ENCODE assay signal across 8 mouse cellular contexts in genomic region chr2:119675831-119676230, GRCm38 (mm10). TPM values are rescaled to one million over a fixed set of nuclear protein-coding genes. Genes with fewer than 3 reads are reported as not detected.
DNase-seq lines count a peak whose midpoint lies in the region; ATAC-seq and TF ChIP-seq lines count a peak whose summit lies in the region.

No protein-coding gene starts in this region.

- H3K36me3 ChIP-seq in liver, adult 2 months (ENCODE audit: control insufficient read depth, insufficient read depth, low read length), result 0 out of 2 replicates have a peak, but pooled peaks cover 2% of the 10 kb centered on the region
- peaks cover 11% of the 10 kb centered on the region; the same call in 1 of the 2 replicates for H3K36me3 ChIP-seq in intestine, embryonic 14.5 days (ENCODE audit: control insufficient read depth, insufficient read depth, low read length)
- no peaks in the 10 kb centered on the region for H3K36me3 ChIP-seq in neural tube, embryonic 13.5 days

- WGBS in liver, adult 2 months, result 1% methylated on average over 5 of the region's 5 CpGs
- 3% methylated on average over 5 of the region's 5 CpGs for WGBS in intestine, embryonic 14.5 days
- WGBS in neural tube, embryonic 13.5 days, result 8% methylated on average over 5 of the region's 5 CpGs

- H3K9me3 ChIP-seq in intestine, embryonic 14.5 days (ENCODE audit: control insufficient read depth, low read length), result no peaks in the 10 kb centered on the region
- H3K9me3 ChIP-seq in neural tube, embryonic 13.5 days, result no peaks in the 10 kb centered on the region

- peak overlapping the region; percentile 55 for H3K4me2 ChIP-seq in intestine, embryonic 14.5 days (ENCODE audit: low read length)
- H3K4me2 ChIP-seq in neural tube, embryonic 13.5 days, result peak overlapping the region; percentile 93

- H3K4me1 ChIP-seq in liver, adult 2 months (ENCODE audit: control insufficient read depth, insufficient read depth, low read length), result peaks cover 3% of the 10 kb centered on the region; the same call in 1 of the 2 replicates
- peaks cover 12% of the 10 kb centered on the region; the same call in 1 of the 2 replicates for H3K4me1 ChIP-seq in intestine, embryonic 14.5 days (replicated peaks; ENCODE audit: control insufficient read depth, insufficient read depth, low read length)
- H3K4me1 ChIP-seq in neural tube, embryonic 13.5 days (replicated peaks), result peaks cover 33% of the 10 kb centered on the region

- H3K9ac ChIP-seq in liver, adult 2 months (ENCODE audit: low read depth, low read length), result peak overlapping the region; percentile 94; the same call in 1 of the 2 replicates
- H3K9ac ChIP-seq in intestine, embryonic 14.5 days (ENCODE audit: low read length), result peak overlapping the region; percentile 94
- peak overlapping the region; percentile 94 for H3K9ac ChIP-seq in neural tube, embryonic 13.5 days

- no peak for DNase-seq in liver, adult 2 months (ENCODE audit: extremely low read depth, low read depth, low spot score)
- no peak for DNase-seq in liver
- peak; percentile 26 for DNase-seq in c-Kit-positive CD71-positive TER-119-positive erythroid progenitor cells, embryonic 14.5 days (ENCODE audit: low spot score)
- no peak for DNase-seq in intestine, embryonic 14.5 days (ENCODE audit: low spot score)
- DNase-seq in kidney, postnatal 36 days, result no peak
- DNase-seq in right cerebral cortex, postnatal 14 days, result no peak

- no peak overlapping the region for H3K27ac ChIP-seq in liver, adult 2 months (replicated peaks; ENCODE audit: insufficient read depth, low read depth, low read length)
- no peak overlapping the region for H3K27ac ChIP-seq in intestine, embryonic 14.5 days (ENCODE audit: low read depth)
- H3K27ac ChIP-seq in neural tube, embryonic 13.5 days (replicated peaks), result no peak overlapping the region

- peak overlapping the region; percentile 78 for H3K4me3 ChIP-seq in liver, adult 2 months (ENCODE audit: insufficient read depth, low read depth, low read length)
- peak overlapping the region; percentile 100 for H3K4me3 ChIP-seq in intestine, embryonic 14.5 days (ENCODE audit: low read depth, low read length)
- peak overlapping the region; percentile 100 for H3K4me3 ChIP-seq in neural tube, embryonic 13.5 days

- no peak for TF ChIP-seq POLR2A in liver, adult 2 months (IDR thresholded peaks at IDR 0.05; ENCODE audit: extremely low read depth, insufficient read depth, low read length)

- no peak for ATAC-seq in intestine, embryonic 14.5 days (replicated peaks; ENCODE audit: low FRiP score, low TSS enrichment, low read depth)
- ATAC-seq in neural tube, embryonic 13.5 days (ENCODE audit: low read depth), result no peak
- no peak for ATAC-seq in monocyte, adult 5-6 weeks (replicated peaks; ENCODE audit: insufficient number of reproducible peaks, low FRiP score, low TSS enrichment, poor library complexity, severe bottlenecking)

- no peaks in the 10 kb centered on the region for H3K27me3 ChIP-seq in liver, adult 2 months (ENCODE audit: control insufficient read depth, insufficient read depth, low read length)
- no peaks in the 10 kb centered on the region for H3K27me3 ChIP-seq in intestine, embryonic 14.5 days (replicated peaks; ENCODE audit: control insufficient read depth, insufficient read depth, low read length)
- peaks cover 12% of the 10 kb centered on the region; the same call in 1 of the 2 replicates for H3K27me3 ChIP-seq in neural tube, embryonic 13.5 days

- H3K79me2 ChIP-seq in liver, adult 2 months (ENCODE audit: control insufficient read depth, insufficient read depth, low read length), result peaks cover 24% of the 10 kb centered on the region

- TF ChIP-seq CTCF in liver, adult 2 months (IDR thresholded peaks at IDR 0.05; ENCODE audit: low read depth, low read length), result no peak

RNA-seq across cellular contexts. Expression of gene Rtf1, which starts 1.0 kb away (rescaled TPM):
- total RNA-seq in liver, adult 2 months (2014; rRNA removed), result 5.4 and 5.6 TPM in 2 replicates
- 4.4 and 5.2 TPM in 2 replicates for polyA plus RNA-seq in liver, adult 2 months (2012; rRNA removed)
- polyA plus RNA-seq in intestine, embryonic 14.5 days (2014; fragmentation: Nextera tagmentation; extraction: Ambion mirVana), result 29.4 and 32.0 TPM in 2 replicates
- polyA plus RNA-seq in neural tube, embryonic 13.5 days (2015; fragmentation: Nextera tagmentation; extraction: Ambion mirVana), result 54.8 and 67.0 TPM in 2 replicates
- 30.6 to 44.2 TPM (median 35.3 TPM) in 3 replicates for total RNA-seq in monocyte, adult 5-6 weeks (2017)

RNA-seq across cellular contexts. Expression of gene Ndufaf1, which starts 13.2 kb away (rescaled TPM):
- total RNA-seq in liver, adult 2 months (2014; rRNA removed), result 28.0 and 36.2 TPM in 2 replicates
- polyA plus RNA-seq in liver, adult 2 months (2012; rRNA removed), result 7.6 and 9.4 TPM in 2 replicates
- polyA plus RNA-seq in intestine, embryonic 14.5 days (2014; fragmentation: Nextera tagmentation; extraction: Ambion mirVana), result 42.8 and 44.8 TPM in 2 replicates
- 43.6 and 47.0 TPM in 2 replicates for polyA plus RNA-seq in neural tube, embryonic 13.5 days (2015; fragmentation: Nextera tagmentation; extraction: Ambion mirVana)
- total RNA-seq in monocyte, adult 5-6 weeks (2017), result 8.3 to 19.7 TPM (median 14.0 TPM) in 3 replicates

RNA-seq across cellular contexts. Expression of gene Oip5, which starts 57.6 kb away (rescaled TPM):
- total RNA-seq in liver, adult 2 months (2014; rRNA removed), result 0.92 and 0.94 TPM in 2 replicates
- polyA plus RNA-seq in liver, adult 2 months (2012; rRNA removed), result 0.37 and 0.69 TPM in 2 replicates
- 25.8 and 29.2 TPM in 2 replicates for polyA plus RNA-seq in intestine, embryonic 14.5 days (2014; fragmentation: Nextera tagmentation; extraction: Ambion mirVana)
- 5.1 and 7.8 TPM in 2 replicates for polyA plus RNA-seq in neural tube, embryonic 13.5 days (2015; fragmentation: Nextera tagmentation; extraction: Ambion mirVana)
- total RNA-seq in monocyte, adult 5-6 weeks (2017), result 0.67 to 1.1 TPM in 2 of 3 replicates, not detected in the other

RNA-seq across cellular contexts. Expression of gene Nusap1, which starts 57.7 kb away (rescaled TPM):
- 0.46 and 1.4 TPM in 2 replicates for total RNA-seq in liver, adult 2 months (2014; rRNA removed)
- 0.06 and 0.07 TPM in 2 replicates for polyA plus RNA-seq in liver, adult 2 months (2012; rRNA removed)
- 61.0 and 68.7 TPM in 2 replicates for polyA plus RNA-seq in intestine, embryonic 14.5 days (2014; fragmentation: Nextera tagmentation; extraction: Ambion mirVana)
- polyA plus RNA-seq in neural tube, embryonic 13.5 days (2015; fragmentation: Nextera tagmentation; extraction: Ambion mirVana), result 13.4 and 19.5 TPM in 2 replicates
- 0.67 to 2.8 TPM (median 1.3 TPM) in 3 replicates for total RNA-seq in monocyte, adult 5-6 weeks (2017)
